Mouse (Mus musculus) embryonic facial prominence, embryonic 13.5 days (tissue): ENCODE results near the gene Batf3. TPM values are rescaled to one million over a fixed set of nuclear protein-coding genes. Genes with fewer than 3 reads are reported as not detected.
"Not testable (repeated sequence)": the region's sequence is repeated elsewhere in the genome, so short reads cannot be mapped to it uniquely, and the experiment has no call there.

Source experiments
- ATAC-seq: fragments of 200-750 bp; cut with Nextera tagmentation; 2 replicates; pipeline ENCODE4 v1.8.0; 2017; ENCODE audit warnings: low read depth; ENCODE audit not compliant: insufficient number of reproducible peaks, insufficient read depth, low FRiP score, low TSS enrichment
- H3K27ac ChIP-seq: fragments of 300-500 bp; sonication (generic); 2 replicates; pipeline ENCODE4 v1.5.1; 2015; ENCODE audit warnings: moderate library complexity, mild to moderate bottlenecking, inconsistent platforms
- H3K27me3 ChIP-seq: fragments of 300-500 bp; sonication (generic); 2 replicates; pipeline ENCODE4 v1.6.1; 2015; ENCODE audit warnings: mild to moderate bottlenecking, inconsistent platforms
- H3K36me3 ChIP-seq: fragments of 300-500 bp; sonication (generic); 2 replicates; pipeline ENCODE4 v1.6.1; 2015; ENCODE audit warnings: mild to moderate bottlenecking, inconsistent platforms
- H3K4me1 ChIP-seq: fragments of 300-500 bp; sonication (generic); 2 replicates; pipeline ENCODE4 v1.6.1; 2015; ENCODE audit warnings: inconsistent platforms
- H3K4me2 ChIP-seq: fragments of 300-500 bp; sonication (generic); 2 replicates; pipeline ENCODE4 v1.6.1; 2015; ENCODE audit warnings: moderate library complexity, mild to moderate bottlenecking, inconsistent platforms
- H3K4me3 ChIP-seq: fragments of 300-500 bp; sonication (generic); 2 replicates; pipeline ENCODE4 v1.5.1; 2015; ENCODE audit warnings: mild to moderate bottlenecking, inconsistent platforms
- H3K9ac ChIP-seq: fragments of 300-500 bp; sonication (generic); 2 replicates; pipeline ENCODE4 v1.6.1; 2015; ENCODE audit warnings: mild to moderate bottlenecking, inconsistent platforms
- H3K9me3 ChIP-seq: fragments of 300-500 bp; sonication (generic); 2 replicates; pipeline ENCODE4 v1.6.1; 2016; ENCODE audit warnings: inconsistent platforms
- WGBS: fragments of 180-500 bp; shearing (Covaris S2); methylation state at CpG from one replicate; pipeline ENCODE4 v1.1.7; 2015; ENCODE audit warnings: mixed read lengths; 5-methylcytosine and 5-hydroxymethylcytosine counted together
- polyA plus RNA-seq: library from polyadenylated mRNA; unstranded; fragments of >200 nt; fragmentation: Nextera tagmentation; extraction: Ambion mirVana; gene quantifications from 2 replicates; pipeline ENCODE4 v1.2.1, GENCODE M21; 2015

The Batf3 gene
- polyA plus RNA-seq, 1 experiment from 2014 or later: 12.3 TPM

GRCm38 (mm10) chr1:191138874-191139495 is 41.3 kb downstream of the Batf3 start:
- 66% methylated on average over 7 of the region's 7 CpGs for WGBS
- no peaks in the 10 kb centered on the region for H3K27me3 ChIP-seq
- H3K27ac ChIP-seq: no peak overlapping the region
- H3K36me3 ChIP-seq: no peaks in the 10 kb centered on the region
- H3K9ac ChIP-seq: no peak overlapping the region
- no peak overlapping the region for H3K4me2 ChIP-seq
- no peaks in the 10 kb centered on the region for H3K9me3 ChIP-seq
- H3K4me1 ChIP-seq: no peaks in the 10 kb centered on the region
- H3K4me3 ChIP-seq: no peak overlapping the region
- no peak for ATAC-seq

- no peak overlapping the region for H3K4me2 ChIP-seq
- no peaks in the 10 kb centered on the region for H3K9me3 ChIP-seq
- H3K4me3 ChIP-seq: no peak overlapping the region
- no peaks in the 10 kb centered on the region for H3K4me1 ChIP-seq
- no peak overlapping the region for H3K27ac ChIP-seq
- 85% methylated on average over 8 of the region's 8 CpGs for WGBS
- no peaks in the 10 kb centered on the region for H3K36me3 ChIP-seq
- no peak overlapping the region for H3K9ac ChIP-seq
- ATAC-seq: no peak
- no peaks in the 10 kb centered on the region for H3K27me3 ChIP-seq
These were observed 43.3 kb downstream of the Batf3 start for GRCm38 (mm10) chr1:191140983-191141382.

- not testable (repeated sequence) for H3K4me3 ChIP-seq, ATAC-seq, H3K4me1 ChIP-seq, H3K36me3 ChIP-seq, H3K27me3 ChIP-seq, H3K9me3 ChIP-seq, H3K9ac ChIP-seq, H3K27ac ChIP-seq, H3K4me2 ChIP-seq
- WGBS: 80% methylated on average over 5 of the region's 5 CpGs
These were observed 51.8 kb downstream of the Batf3 start for GRCm38 (mm10) chr1:191149489-191149888.

- Histone ChIP-seq H3K27ac (no peak overlapping the region), H3K9ac (no peak overlapping the region), H3K4me1 (no peaks in the 10 kb centered on the region; the same call in 1 of the 2 replicates), H3K4me2 (no peak overlapping the region), H3K27me3 (no peaks in the 10 kb centered on the region), H3K4me3 (no peak overlapping the region), H3K36me3 (no peaks in the 10 kb centered on the region), H3K9me3 (peaks cover 3% of the 10 kb centered on the region; the same call in 1 of the 2 replicates)
- no peak for ATAC-seq
- WGBS: 79% methylated on average over 8 of the region's 8 CpGs
These were observed 53.4 kb downstream of the Batf3 start for GRCm38 (mm10) chr1:191150924-191151605.

GRCm38 (mm10) chr1:191153052-191153451 is 55.4 kb downstream of the Batf3 start:
- Histone ChIP-seq H3K36me3 (no peaks in the 10 kb centered on the region), H3K27ac (no peak overlapping the region), H3K4me2 (no peak overlapping the region), H3K4me3 (no peak overlapping the region), H3K27me3 (no peaks in the 10 kb centered on the region), H3K4me1 (no peaks in the 10 kb centered on the region; the same call in 1 of the 2 replicates), H3K9ac (no peak overlapping the region), H3K9me3 (peaks cover 7% of the 10 kb centered on the region)
- WGBS: 17% methylated on average over 4 of the region's 4 CpGs
- ATAC-seq: no peak

GRCm38 (mm10) chr1:191154314-191154713 is 56.7 kb downstream of the Batf3 start:
- Histone ChIP-seq H3K27me3 (no peaks in the 10 kb centered on the region), H3K9me3 (peaks cover 7% of the 10 kb centered on the region), H3K27ac (no peak overlapping the region), H3K9ac (no peak overlapping the region), H3K4me3 (no peak overlapping the region), H3K4me2 (no peak overlapping the region), H3K4me1 (no peaks in the 10 kb centered on the region; the same call in 1 of the 2 replicates), H3K36me3 (no peaks in the 10 kb centered on the region)
- 27% methylated on average over 3 of the region's 3 CpGs for WGBS
- no peak for ATAC-seq

Other genes starting within 250 kb of the Batf3 start
- gene Rps6kc1, start 186.1 kb upstream of the Batf3 start, polyA plus RNA-seq: 16.9 and 18.4 TPM in 2 replicates
- 51.5 and 60.1 TPM in 2 replicates for gene Angel2, start 172.7 kb upstream of the Batf3 start, polyA plus RNA-seq
- 54.3 and 54.7 TPM in 2 replicates for gene Vash2, start 118.6 kb upstream of the Batf3 start, polyA plus RNA-seq
- 6.2 and 7.0 TPM in 2 replicates for gene Flvcr1, start 71.7 kb upstream of the Batf3 start, polyA plus RNA-seq
- not detected in 2 replicates for gene Spata45, start 61.2 kb upstream of the Batf3 start, polyA plus RNA-seq
- gene Tatdn3, start 34.9 kb upstream of the Batf3 start, polyA plus RNA-seq: 13.9 and 14.0 TPM in 2 replicates
- 24.2 and 24.7 TPM in 2 replicates for gene Nsl1, start 34.8 kb upstream of the Batf3 start, polyA plus RNA-seq
- gene Fam71a, start 67.0 kb downstream of the Batf3 start, polyA plus RNA-seq: not detected in 2 replicates
- 2.6 and 2.9 TPM in 2 replicates for gene Atf3, start 120.2 kb downstream of the Batf3 start, polyA plus RNA-seq
- 88.3 and 94.7 TPM in 2 replicates for gene Nenf, start 220.3 kb downstream of the Batf3 start, polyA plus RNA-seq
- 17.8 and 18.3 TPM in 2 replicates for gene Tmem206, start 228.1 kb downstream of the Batf3 start, polyA plus RNA-seq